Mouse (Mus musculus) small intestine, adult 10 weeks (tissue): ENCODE measurements around the gene Gm5072. TPM values are rescaled to one million over a fixed set of nuclear protein-coding genes. Genes with fewer than 3 reads are reported as not detected.

Source experiments
- polyA plus RNA-seq: library from polyadenylated mRNA; stranded (reverse); fragments of 350-450 nt; fragmentation: Illumina TruSeq; extraction: RNeasy Lipid Tissue Mini Kit (QIAGEN cat#74804); gene quantifications from one replicate; pipeline ENCODE4 v1.2.3, GENCODE M21; 2014; ENCODE audit warnings: low replicate concordance

Gene Gm5072
- polyA plus RNA-seq: not detected

GRCm38 (mm10) chrX:91392200-91392599, at the start of gene Gm5072:
Gene Gm5072 (plus strand): TSS chrX:91392500.

Other genes with a start within 250 kb of the Gm5072 start
- gene Mageb2, start 60.8 kb upstream of the Gm5072 start, polyA plus RNA-seq: not detected
- gene Gm8914, start 87.6 kb downstream of the Gm5072 start, polyA plus RNA-seq: not detected
- not detected for gene 1700084M14Rik, start 183.4 kb downstream of the Gm5072 start, polyA plus RNA-seq
- not detected for gene Gm14781, start 239.7 kb downstream of the Gm5072 start, polyA plus RNA-seq